Mouse (Mus musculus) cortical plate, adult 2 months (tissue): ENCODE results near the gene Fgd3. TPM values are rescaled to one million over a fixed set of nuclear protein-coding genes. Genes with fewer than 3 reads are reported as not detected.

Source experiments
- H3K27ac ChIP-seq: fragments of 200-500 bp; 2 replicates; pipeline ENCODE4 v1.5.1; 2012; ENCODE audit warnings: low read length, control low read depth, inconsistent platforms; ENCODE audit not compliant: insufficient read depth
- H3K4me1 ChIP-seq: fragments of 200-500 bp; 2 replicates; pipeline ENCODE4 v1.6.1; 2011; ENCODE audit warnings: low read length; ENCODE audit not compliant: control insufficient read depth, insufficient read depth
- H3K4me3 ChIP-seq: fragments of 200-500 bp; 2 replicates; pipeline ENCODE4 v1.5.1; 2011; ENCODE audit warnings: mild to moderate bottlenecking, low read length, control low read depth; ENCODE audit not compliant: insufficient read depth
- CTCF ChIP-seq: fragments of 200-500 bp; IDR thresholded peaks from 2 replicates; pipeline ENCODE4 v1.5.1; 2011; ENCODE audit warnings: mild to moderate bottlenecking, control low read depth, low read length; ENCODE audit not compliant: insufficient read depth; ENCODE audit errors: extremely low read depth
- POLR2A ChIP-seq: fragments of 200-500 bp; IDR thresholded peaks from 2 replicates; pipeline ENCODE4 v1.6.1; 2011; ENCODE audit warnings: mild to moderate bottlenecking, low read length, control low read depth; ENCODE audit not compliant: insufficient read depth; ENCODE audit errors: extremely low read depth
- polyA plus RNA-seq: library from polyadenylated mRNA; depleted of rRNA; stranded (reverse); fragments of >200 nt; gene quantifications from 2 replicates; pipeline ENCODE4 v1.2.3, GENCODE M21; 2012

Gene Fgd3
- polyA plus RNA-seq, 1 experiment: 6.2 TPM

GRCm38 (mm10) chr13:49291398-49291797 lies 28.7 kb downstream of the Fgd3 start:
- Histone ChIP-seq H3K27ac (no peak overlapping the region), H3K4me3 (no peak overlapping the region), H3K4me1 (no peaks in the 10 kb centered on the region)
- no peak for TF ChIP-seq POLR2A
- peak; percentile 27; the same call in 1 of the 2 replicates for TF ChIP-seq CTCF

DNA sequence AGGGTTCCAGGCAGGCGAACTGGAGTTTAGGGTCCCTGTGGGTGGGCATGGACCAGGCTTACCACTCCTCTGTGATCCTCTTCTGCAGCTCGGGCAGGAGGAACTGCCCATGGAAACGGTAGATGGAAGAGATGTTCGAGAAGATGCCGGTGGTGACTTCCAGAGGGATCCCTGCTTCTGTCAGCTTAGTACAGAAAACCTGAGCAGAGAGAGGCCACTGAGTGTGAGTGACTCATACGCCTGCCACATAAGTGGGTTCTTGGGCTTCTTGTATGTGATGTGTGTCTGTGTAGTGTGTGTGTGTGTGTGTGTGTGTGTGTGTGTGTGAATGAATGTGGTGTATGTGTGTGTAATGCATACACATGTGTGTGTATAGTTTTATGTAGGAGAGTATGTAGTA lies 32.9 kb downstream of the Fgd3 start:
- no peaks in the 10 kb centered on the region for H3K4me1 ChIP-seq
- no peak overlapping the region for H3K4me3 ChIP-seq
- H3K27ac ChIP-seq: no peak overlapping the region
- TF ChIP-seq POLR2A (no peak), CTCF (no peak)

DNA sequence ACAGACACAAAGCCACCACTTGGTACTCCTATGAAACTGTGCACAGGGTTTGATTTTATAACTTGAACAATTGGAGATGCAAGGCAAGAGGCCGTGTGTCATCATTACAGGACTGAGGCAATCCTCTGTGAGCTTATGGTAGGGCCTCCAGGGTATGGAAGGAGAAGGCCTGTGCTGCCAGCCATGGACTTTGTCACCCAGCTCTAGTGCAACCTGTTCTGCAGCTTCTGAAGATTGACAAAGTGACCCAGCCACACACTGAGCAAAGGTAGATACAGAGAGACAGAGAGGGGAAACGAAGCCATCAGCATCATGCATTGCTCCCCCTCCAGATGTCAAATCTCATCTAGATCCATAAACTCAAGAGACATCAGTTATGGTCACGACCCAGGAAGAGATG lies 33.4 kb downstream of the Fgd3 start:
- no peaks in the 10 kb centered on the region for H3K4me1 ChIP-seq
- TF ChIP-seq POLR2A (no peak), CTCF (no peak)

DNA sequence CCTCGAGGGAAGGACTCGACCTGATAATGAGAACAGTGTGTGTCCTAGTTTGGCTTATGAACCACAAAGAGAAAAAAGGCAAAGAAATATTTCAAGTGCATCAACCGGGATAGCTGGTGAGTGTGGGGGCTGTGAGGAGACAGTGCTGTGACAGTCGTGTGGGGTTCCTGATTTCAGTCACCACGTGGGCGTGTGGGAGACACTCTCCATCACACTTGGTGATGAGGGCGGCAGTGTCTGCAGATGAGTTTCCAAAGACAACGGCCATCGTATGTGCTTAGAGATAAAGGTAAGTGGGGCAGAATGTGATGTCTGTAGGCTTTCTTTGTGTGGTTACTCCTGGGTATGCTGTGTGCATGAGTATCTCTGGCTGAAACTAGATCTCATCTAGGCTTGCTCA lies 36.4 kb downstream of the Fgd3 start:
- H3K4me3 ChIP-seq: no peak overlapping the region
- no peaks in the 10 kb centered on the region for H3K4me1 ChIP-seq
- TF ChIP-seq CTCF (no peak), POLR2A (no peak)
- no peak overlapping the region for H3K27ac ChIP-seq

More for the DNA sequence above, 33.4 kb downstream of the Fgd3 start:
- Histone ChIP-seq H3K27ac (no peak overlapping the region), H3K4me3 (no peak overlapping the region)

- H3K4me3 ChIP-seq: no peak overlapping the region
- no peak overlapping the region for H3K27ac ChIP-seq
- H3K4me1 ChIP-seq: no peaks in the 10 kb centered on the region
- TF ChIP-seq POLR2A (no peak), CTCF (no peak)
Measured at GRCm38 (mm10) chr13:49282168-49282567, 37.9 kb downstream of the Fgd3 start.

DNA sequence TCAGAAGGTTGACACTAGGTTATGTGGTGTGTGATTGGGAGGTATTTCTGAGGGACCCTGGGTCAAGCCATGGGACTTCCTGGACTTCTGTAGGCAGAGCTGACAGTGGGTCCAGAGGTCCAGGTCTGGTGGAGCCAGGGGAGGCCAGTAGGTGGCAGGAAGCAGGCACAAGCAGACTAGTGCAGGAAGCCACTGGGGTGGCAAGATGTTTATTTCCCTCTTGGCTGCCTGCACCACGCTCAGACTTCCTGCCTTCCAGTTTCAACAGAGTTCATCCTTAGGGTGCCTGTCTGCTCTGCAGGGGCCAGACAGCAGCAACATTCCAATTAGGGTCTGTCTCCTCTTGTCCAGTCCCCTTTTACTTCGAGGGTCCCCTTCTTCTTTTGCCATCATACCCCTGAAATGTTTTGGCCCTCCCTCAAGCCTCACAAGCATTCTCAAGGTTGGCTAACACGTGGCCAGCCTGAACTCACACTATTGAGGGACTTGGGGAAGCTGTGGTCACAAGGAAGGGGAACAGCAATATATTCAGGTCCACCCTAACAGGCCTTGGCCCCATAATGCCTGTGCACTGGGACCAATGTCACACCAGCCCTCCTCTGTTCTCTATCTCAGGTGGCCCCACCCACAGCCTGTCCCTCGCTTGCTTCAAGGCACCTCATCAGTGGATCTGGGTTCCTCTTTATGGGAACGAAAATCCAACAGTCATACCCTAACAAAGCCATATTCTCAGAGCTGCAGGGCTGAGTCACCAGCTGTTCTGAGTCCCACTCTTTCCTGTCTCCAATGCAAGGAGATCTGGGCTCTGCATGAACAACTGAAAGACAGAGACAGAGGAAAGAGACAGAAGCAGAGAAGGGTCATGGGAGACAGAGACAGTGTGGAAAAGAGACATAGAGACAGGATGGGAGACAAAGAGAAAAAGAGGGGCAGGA lies 48.0 kb downstream of the Fgd3 start:
- Histone ChIP-seq H3K4me3 (no peak overlapping the region), H3K27ac (no peak overlapping the region), H3K4me1 (peaks cover 2% of the 10 kb centered on the region; the same call in 1 of the 2 replicates)
- TF ChIP-seq POLR2A (no peak), CTCF (no peak)

GRCm38 (mm10) chr13:49270500-49270899 lies 49.6 kb downstream of the Fgd3 start:
- Histone ChIP-seq H3K4me1 (peaks cover 2% of the 10 kb centered on the region; the same call in 1 of the 2 replicates), H3K4me3 (no peak overlapping the region)
- TF ChIP-seq POLR2A: no peak
- no peak for TF ChIP-seq CTCF

DNA sequence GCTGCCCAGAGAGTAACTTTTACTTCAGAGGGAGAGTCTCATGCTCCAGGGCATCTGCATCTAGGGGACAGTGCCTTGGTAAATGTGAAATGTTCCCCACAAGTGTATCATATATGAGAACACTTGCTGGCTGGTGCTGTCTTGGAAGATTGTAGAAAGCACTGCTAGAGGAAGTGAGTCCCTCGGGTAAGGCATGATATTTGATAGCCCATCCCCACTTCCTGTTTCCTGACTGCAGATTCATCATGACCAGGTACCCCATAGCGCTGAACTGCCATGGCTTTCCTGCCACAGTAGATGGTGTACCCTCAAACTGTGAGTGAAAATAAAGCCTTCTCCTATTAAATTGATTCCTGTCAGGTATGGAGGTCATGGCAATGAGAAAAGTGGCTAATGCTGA lies 52.5 kb downstream of the Fgd3 start:
- TF ChIP-seq POLR2A: no peak
- TF ChIP-seq CTCF: no peak
- Histone ChIP-seq H3K27ac (no peak overlapping the region), H3K4me1 (peaks cover 2% of the 10 kb centered on the region; the same call in 1 of the 2 replicates), H3K4me3 (no peak overlapping the region)

More at GRCm38 (mm10) chr13:49270500-49270899, 49.6 kb downstream of the Fgd3 start:
- H3K27ac ChIP-seq: no peak overlapping the region

DNA sequence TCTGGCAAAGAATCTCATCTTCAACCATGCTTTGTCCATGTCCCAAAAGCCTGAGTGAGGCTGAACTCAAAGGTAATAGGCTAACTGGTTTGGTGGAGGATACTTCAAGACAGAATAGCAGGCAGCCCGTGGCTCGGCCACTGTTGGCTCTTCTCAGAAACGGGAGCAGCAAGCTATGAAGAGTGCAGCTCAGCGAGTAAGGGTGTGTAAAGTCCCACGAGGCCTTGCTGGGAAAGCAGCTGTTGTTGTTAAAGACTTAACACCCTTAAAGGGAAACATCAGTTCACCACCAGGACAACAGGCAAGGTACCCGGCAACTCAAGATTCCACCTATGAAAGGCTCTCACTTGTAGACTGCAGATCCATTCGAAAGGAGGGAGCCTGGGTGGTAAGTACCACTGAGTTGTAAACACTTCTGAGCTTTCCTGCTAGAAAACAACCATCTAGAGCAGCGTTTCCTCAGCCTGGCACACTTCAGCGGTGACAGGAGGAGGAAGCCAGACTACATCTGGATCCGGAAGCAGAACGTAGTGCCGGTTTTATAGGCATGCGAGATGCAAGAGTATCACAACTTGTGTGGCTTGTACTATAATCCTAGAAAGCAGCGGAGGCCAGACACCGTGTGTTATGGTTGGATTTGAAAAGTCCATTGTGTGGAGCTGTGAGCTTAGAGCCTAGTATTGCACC lies 59.9 kb downstream of the Fgd3 start:
- no peak overlapping the region for H3K4me3 ChIP-seq
- no peak for TF ChIP-seq CTCF
- no peak for TF ChIP-seq POLR2A
- H3K4me1 ChIP-seq: no peaks in the 10 kb centered on the region
- no peak overlapping the region for H3K27ac ChIP-seq
